Mouse (Mus musculus) lung, embryonic 16.5 days (tissue): ENCODE measurements around the gene Kat2b. TPM values are rescaled to one million over a fixed set of nuclear protein-coding genes. Genes with fewer than 3 reads are reported as not detected.

Experiments used
- ATAC-seq: fragments of 200-750 bp; cut with Nextera tagmentation; 2 replicates; pipeline ENCODE4 v1.8.0; 2017; ENCODE audit warnings: low read depth, mild to moderate bottlenecking, moderate library complexity
- H3K27ac ChIP-seq: fragments of 300-500 bp; sonication (generic); 2 replicates; pipeline ENCODE4 v1.5.1; 2014; ENCODE audit warnings: mild to moderate bottlenecking, control low read depth, low read length
- H3K27me3 ChIP-seq: fragments of 300-500 bp; sonication (generic); 2 replicates; pipeline ENCODE4 v1.6.1; 2014; ENCODE audit warnings: low read depth, low read length, mixed read lengths; ENCODE audit not compliant: control insufficient read depth, insufficient read depth
- H3K36me3 ChIP-seq: fragments of 300-500 bp; sonication (generic); 2 replicates; pipeline ENCODE4 v1.6.1; 2014; ENCODE audit warnings: low read length; ENCODE audit not compliant: control insufficient read depth, insufficient read depth
- H3K4me1 ChIP-seq: fragments of 300-500 bp; sonication (generic); replicated peaks from 2 replicates; pipeline ENCODE4 v1.6.1; 2014; ENCODE audit warnings: low read length, mixed read lengths; ENCODE audit not compliant: control insufficient read depth, insufficient read depth
- H3K4me2 ChIP-seq: fragments of 300-500 bp; sonication (generic); 2 replicates; pipeline ENCODE4 v1.6.1; 2014; ENCODE audit warnings: low read depth, low read length, control low read depth
- H3K4me3 ChIP-seq: fragments of 300-500 bp; sonication (generic); 2 replicates; pipeline ENCODE4 v1.5.1; 2014; ENCODE audit warnings: mild to moderate bottlenecking, low read length, control low read depth
- H3K9ac ChIP-seq: fragments of 300-500 bp; sonication (generic); 2 replicates; pipeline ENCODE4 v1.6.1; 2014; ENCODE audit warnings: low read length, control low read depth
- H3K9me3 ChIP-seq: fragments of 300-500 bp; sonication (generic); 2 replicates; pipeline ENCODE4 v1.6.1; 2016; ENCODE audit warnings: low read length; ENCODE audit not compliant: control insufficient read depth
- WGBS: fragments of 180-500 bp; shearing (Covaris S2); extraction: QIAGEN DNeasy Blood & Tissue Kit; methylation state at CpG from one replicate; pipeline ENCODE4 v1.1.7; 2014; 5-methylcytosine and 5-hydroxymethylcytosine counted together
- polyA plus RNA-seq: library from polyadenylated mRNA; unstranded; fragments of >200 nt; fragmentation: Nextera tagmentation; extraction: Ambion mirVana; gene quantifications from 2 replicates; pipeline ENCODE4 v1.2.1, GENCODE M21; 2015

Gene Kat2b
- polyA plus RNA-seq, 1 experiment from 2014 or later: 4.8 TPM

- H3K9me3 ChIP-seq: no peaks in the 10 kb centered on the region
- no peak overlapping the region for H3K9ac ChIP-seq
- peaks cover 2% of the 10 kb centered on the region; the same call in 1 of the 2 replicates for H3K36me3 ChIP-seq
- no peak overlapping the region for H3K27ac ChIP-seq
- no peak overlapping the region for H3K4me3 ChIP-seq
- WGBS: 56% methylated on average over 4 of the region's 4 CpGs
- ATAC-seq: no peak
- no peaks in the 10 kb centered on the region for H3K27me3 ChIP-seq
- H3K4me2 ChIP-seq: no peak overlapping the region
- H3K4me1 ChIP-seq: no peaks in the 10 kb centered on the region
Observed at GRCm38 (mm10) chr17:53659738-53660137, 93.1 kb downstream of the Kat2b start.

- Histone ChIP-seq H3K27ac (no peak overlapping the region), H3K4me3 (no peak overlapping the region), H3K36me3 (peaks cover 2% of the 10 kb centered on the region; the same call in 1 of the 2 replicates), H3K9me3 (no peaks in the 10 kb centered on the region), H3K4me1 (no peaks in the 10 kb centered on the region), H3K27me3 (no peaks in the 10 kb centered on the region), H3K9ac (no peak overlapping the region), H3K4me2 (no peak overlapping the region)
- ATAC-seq: no peak
- 73% methylated on average over 6 of the region's 6 CpGs for WGBS
Observed at GRCm38 (mm10) chr17:53661056-53661840, 94.6 kb downstream of the Kat2b start.

DNA sequence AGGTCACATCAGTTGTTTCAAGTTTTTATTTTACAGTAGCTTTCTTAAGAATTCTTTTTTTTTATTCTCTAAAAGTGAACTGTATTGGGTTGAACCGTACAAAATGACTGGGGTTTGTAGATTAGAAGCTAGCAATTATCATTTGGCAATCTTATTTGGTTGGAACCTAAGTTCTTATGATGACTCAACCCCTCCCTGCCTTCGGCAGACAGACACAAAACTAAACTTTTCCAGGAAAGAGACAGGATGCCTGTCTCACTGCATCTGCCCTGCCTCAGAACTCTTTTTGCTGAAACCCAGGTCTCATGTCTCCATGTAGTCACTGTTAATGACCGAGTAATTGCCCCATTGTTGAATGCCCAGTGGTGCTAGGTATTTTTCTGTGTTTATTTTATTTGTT lies 97.6 kb downstream of the Kat2b start:
- Histone ChIP-seq H3K9ac (no peak overlapping the region), H3K4me2 (no peak overlapping the region), H3K27me3 (no peaks in the 10 kb centered on the region), H3K27ac (no peak overlapping the region), H3K9me3 (no peaks in the 10 kb centered on the region), H3K36me3 (peaks cover 2% of the 10 kb centered on the region; the same call in 1 of the 2 replicates), H3K4me3 (no peak overlapping the region), H3K4me1 (no peaks in the 10 kb centered on the region)
- ATAC-seq: no peak
- 86% methylated on average over 3 of the region's 3 CpGs for WGBS

GRCm38 (mm10) chr17:53664703-53665382 lies 98.2 kb downstream of the Kat2b start:
- Histone ChIP-seq H3K27me3 (no peaks in the 10 kb centered on the region), H3K9me3 (no peaks in the 10 kb centered on the region)
- 73% methylated on average over 2 of the region's 2 CpGs for whole genome bisulfite sequencing

DNA sequence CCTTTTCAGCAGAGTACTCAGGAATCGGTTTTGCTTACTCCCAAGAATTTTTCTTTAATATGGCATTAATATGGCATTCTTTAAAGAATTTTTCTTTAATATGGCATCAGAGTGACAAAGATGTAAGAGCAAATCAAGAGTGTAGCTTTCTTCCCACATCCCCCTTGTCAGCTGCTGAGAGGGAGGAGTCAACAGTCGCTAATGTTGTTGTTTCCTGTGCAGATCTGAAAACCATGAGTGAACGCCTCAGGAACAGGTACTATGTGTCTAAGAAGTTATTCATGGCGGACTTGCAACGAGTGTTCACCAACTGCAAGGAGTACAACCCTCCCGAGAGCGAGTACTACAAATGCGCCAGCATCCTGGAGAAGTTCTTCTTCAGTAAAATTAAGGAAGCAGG lies 103.8 kb downstream of the Kat2b start:
- Histone ChIP-seq H3K27me3 (no peaks in the 10 kb centered on the region), H3K27ac (no peak overlapping the region), H3K9ac (no peak overlapping the region), H3K36me3 (peaks cover 23% of the 10 kb centered on the region), H3K4me2 (no peak overlapping the region), H3K9me3 (no peaks in the 10 kb centered on the region), H3K4me3 (no peak overlapping the region), H3K4me1 (no peaks in the 10 kb centered on the region)
- no peak for ATAC-seq
- WGBS: 86% methylated on average over 8 of the region's 8 CpGs

More at GRCm38 (mm10) chr17:53664703-53665382, 98.2 kb downstream of the Kat2b start:
- ATAC-seq: no peak
- Histone ChIP-seq H3K36me3 (peaks cover 6% of the 10 kb centered on the region), H3K9ac (no peak overlapping the region), H3K4me3 (no peak overlapping the region), H3K4me1 (no peaks in the 10 kb centered on the region), H3K27ac (no peak overlapping the region), H3K4me2 (no peak overlapping the region)

DNA sequence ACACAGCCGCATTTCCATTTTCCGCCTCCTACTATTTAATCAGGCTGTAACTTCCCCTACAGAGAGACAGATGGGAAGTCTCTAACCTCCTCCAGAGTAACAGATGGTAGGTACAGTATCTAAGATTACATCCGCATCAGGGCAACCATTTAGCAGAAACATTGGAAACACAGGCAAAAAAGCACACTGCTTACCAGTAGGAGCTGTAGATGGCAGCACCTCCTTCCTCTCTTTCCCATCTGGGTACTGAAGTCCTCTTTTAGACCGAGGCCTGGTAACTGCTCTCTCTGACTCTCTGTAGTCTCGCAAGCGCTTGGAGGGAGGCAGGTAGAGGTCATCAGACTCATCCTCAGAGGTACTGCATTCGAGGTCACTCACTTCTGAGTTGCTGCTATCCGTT lies 112.1 kb downstream of the Kat2b start:
- no peak overlapping the region for H3K9ac ChIP-seq
- no peaks in the 10 kb centered on the region for H3K9me3 ChIP-seq
- H3K27ac ChIP-seq: no peak overlapping the region
- no peaks in the 10 kb centered on the region for H3K4me1 ChIP-seq
- 85% methylated on average over 8 of the region's 8 CpGs for WGBS
- no peaks in the 10 kb centered on the region for H3K27me3 ChIP-seq
- no peak overlapping the region for H3K4me3 ChIP-seq
- ATAC-seq: no peak
- H3K4me2 ChIP-seq: no peak overlapping the region
- H3K36me3 ChIP-seq: peaks cover 26% of the 10 kb centered on the region

DNA sequence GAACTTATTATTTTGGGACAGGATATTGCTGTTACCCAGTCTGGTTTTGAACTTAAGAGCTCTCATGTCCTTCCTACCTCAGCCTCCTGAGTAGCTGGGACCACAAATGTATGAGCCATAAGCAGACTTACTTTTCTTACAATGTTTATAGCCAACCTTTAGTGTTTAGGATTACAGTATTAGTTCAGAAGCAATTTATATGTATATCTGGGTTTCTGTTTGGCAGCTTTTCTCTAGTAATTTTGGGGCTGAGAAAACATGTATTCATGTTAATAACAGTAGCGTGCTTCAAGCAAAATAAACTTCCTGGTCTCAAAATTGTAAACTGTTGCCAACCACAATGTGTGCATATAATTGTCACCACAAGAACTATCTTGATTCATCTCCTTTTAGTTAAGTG lies 121.7 kb downstream of the Kat2b start:
- no peak overlapping the region for H3K27ac ChIP-seq
- no peaks in the 10 kb centered on the region for H3K9me3 ChIP-seq
- peak overlapping the region; percentile 81 for H3K9ac ChIP-seq
- no peak for ATAC-seq
- peaks cover 12% of the 10 kb centered on the region; the same call in 1 of the 2 replicates for H3K4me1 ChIP-seq
- H3K27me3 ChIP-seq: no peaks in the 10 kb centered on the region
- H3K36me3 ChIP-seq: 0 out of 2 replicates have a peak, but pooled peaks cover 7% of the 10 kb centered on the region
- peak overlapping the region; percentile 82 for H3K4me3 ChIP-seq
- 3% methylated on average over 1 of the region's 1 CpGs for WGBS
- peak overlapping the region; percentile 63 for H3K4me2 ChIP-seq

DNA sequence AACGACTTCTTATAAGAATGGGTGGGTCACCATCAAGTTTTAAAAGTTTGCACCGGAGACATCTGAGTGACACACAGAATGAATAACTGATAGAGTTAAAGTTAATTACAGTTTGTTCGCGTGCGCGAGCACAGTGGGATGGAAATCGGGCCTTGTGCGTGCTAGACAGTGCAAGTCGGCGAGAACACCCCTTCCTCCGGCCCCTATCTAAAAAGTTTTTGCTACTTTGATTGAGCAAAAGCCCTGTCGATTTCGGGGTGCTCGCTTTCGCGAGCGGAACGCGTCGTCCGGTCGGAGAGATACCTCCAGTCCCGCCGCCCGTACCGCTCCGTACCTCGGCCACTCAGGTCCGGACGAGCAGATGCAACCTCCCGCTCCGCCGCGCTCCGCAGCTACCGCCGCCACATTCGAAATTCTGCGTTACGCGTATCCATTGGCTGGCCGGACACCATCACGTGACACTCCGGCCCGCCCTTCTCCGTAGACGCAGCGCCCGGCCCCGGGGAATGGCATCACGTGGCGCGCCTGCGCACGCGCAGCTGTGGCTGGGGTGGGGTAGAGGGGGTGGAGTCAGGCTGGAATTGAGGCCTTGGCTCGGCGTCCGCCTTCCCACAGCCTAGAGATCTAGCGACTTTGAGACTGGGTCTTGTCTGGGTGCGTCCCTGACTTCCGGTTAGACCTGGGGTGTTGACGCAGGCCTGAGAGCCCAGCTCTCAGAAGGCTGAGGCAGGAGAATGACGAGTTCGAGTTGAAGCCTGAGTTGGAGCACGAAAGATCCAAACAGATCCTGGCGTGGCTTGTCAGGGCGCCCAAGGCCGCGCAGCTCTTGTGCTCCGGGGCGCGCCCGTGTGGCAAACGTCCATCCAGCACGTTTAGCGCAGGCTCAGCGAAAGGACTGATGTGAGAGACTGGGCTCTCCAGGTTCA lies 122.5 kb downstream of the Kat2b start, which contains the start of gene Sgo1:
Gene Sgo1 (minus strand): TSS at position 457 of the 926 bp plus-strand sequence.
- under 1% methylated on average over 78 of the region's 78 CpGs for WGBS
- H3K27me3 ChIP-seq: no peaks in the 10 kb centered on the region
- H3K36me3 ChIP-seq: 0 out of 2 replicates have a peak, but pooled peaks cover 7% of the 10 kb centered on the region
- H3K4me3 ChIP-seq: peak within 1 kb of the TSS; percentile 82
- H3K9ac ChIP-seq: peak within 1 kb of the TSS; percentile 84
- H3K4me1 ChIP-seq: peaks cover 12% of the 10 kb centered on the region; the same call in 1 of the 2 replicates
- ATAC-seq: peak; percentile 99
- no peaks in the 10 kb centered on the region for H3K9me3 ChIP-seq
- H3K27ac ChIP-seq: peak within 1 kb of the TSS; percentile 99
- H3K4me2 ChIP-seq: peak within 1 kb of the TSS; percentile 78
